Mouse (Mus musculus) spleen, adult 2 months (tissue): ENCODE data around the gene Agbl4.

Experiments used
- CTCF ChIP-seq: fragments of 200-500 bp; IDR thresholded peaks from 2 replicates; pipeline ENCODE4 v1.5.1; 2011; ENCODE audit warnings: mild to moderate bottlenecking, inconsistent platforms; ENCODE audit not compliant: insufficient read depth, insufficient read length, insufficient replicate concordance; ENCODE audit errors: extremely low read depth
- POLR2A ChIP-seq: fragments of 200-500 bp; IDR thresholded peaks from 2 replicates; pipeline ENCODE4 v1.6.1; 2011; ENCODE audit warnings: low read depth, low read length, inconsistent platforms

GRCm38 (mm10) chr4:111473014-111473413 is 1075.6 kb downstream of the Agbl4 start:
- TF ChIP-seq POLR2A: no peak
- no peak for TF ChIP-seq CTCF
